Mouse (Mus musculus): ENCODE results near the gene Myl4. TPM values are rescaled to one million over a fixed set of nuclear protein-coding genes. Genes with fewer than 3 reads are reported as not detected.

Gene Myl4
- polyA plus RNA-seq, 1 experiment from 2014 or later = 4.7 TPM

DNA sequence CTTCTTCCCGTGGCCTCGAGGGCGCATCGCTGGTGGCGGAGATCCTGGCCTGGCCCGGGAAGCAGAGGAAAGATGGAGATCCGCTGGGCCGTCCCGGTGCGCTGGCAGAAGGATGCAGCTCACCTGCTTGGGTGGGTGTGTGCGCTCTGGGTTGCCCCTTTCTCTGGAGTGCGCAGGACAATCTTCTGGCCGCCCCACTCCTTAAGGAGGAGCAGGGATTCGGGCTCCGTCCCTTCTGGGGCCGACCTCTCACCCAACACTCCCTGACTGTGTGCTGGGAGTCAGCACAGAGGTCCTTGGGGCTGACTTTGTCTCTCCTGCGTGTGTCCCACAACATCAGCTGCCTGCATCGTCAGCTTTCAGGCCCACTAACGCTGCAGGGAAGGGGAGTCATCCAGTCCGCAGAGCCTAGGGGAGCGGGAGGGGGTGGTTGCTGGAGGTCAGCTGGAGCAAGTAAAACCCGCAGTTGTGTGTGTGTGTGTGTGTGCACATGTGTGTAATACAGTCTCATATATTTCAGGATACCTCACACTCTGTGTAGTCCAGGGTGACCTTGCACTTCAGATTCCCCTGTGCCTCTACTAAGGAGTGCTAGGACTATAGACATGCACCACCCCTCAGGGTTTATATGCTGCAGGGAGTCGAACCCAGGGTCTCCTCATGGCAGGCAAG, 57.9 kb downstream of the Myl4 start:
- H3K9me3 ChIP-seq (ENCODE audit: control insufficient read depth, low read length) = no peaks in the 10 kb centered on the region
- peak overlapping the region; percentile 94 for H3K4me2 ChIP-seq (ENCODE audit: low read depth, low read length)
- H3K4me3 ChIP-seq (ENCODE audit: low read length) = peak overlapping the region; percentile 65
- WGBS = 5% methylated on average over 23 of the region's 23 CpGs
- H3K27ac ChIP-seq (ENCODE audit: low read length) = peak overlapping the region; percentile 28; the same call in 1 of the 2 replicates
- ATAC-seq = peak; percentile 2; the same call in 1 of the 2 replicates
- peak overlapping the region; percentile 71 for H3K9ac ChIP-seq (ENCODE audit: low read depth, low read length)
- no peaks in the 10 kb centered on the region for H3K36me3 ChIP-seq (ENCODE audit: control insufficient read depth, insufficient read depth, low read length)
- no peaks in the 10 kb centered on the region for H3K27me3 ChIP-seq (replicated peaks; ENCODE audit: control insufficient read depth, insufficient read depth, low read length)
- peaks cover 5% of the 10 kb centered on the region for H3K4me1 ChIP-seq (ENCODE audit: control insufficient read depth, insufficient read depth, low read length)

DNA sequence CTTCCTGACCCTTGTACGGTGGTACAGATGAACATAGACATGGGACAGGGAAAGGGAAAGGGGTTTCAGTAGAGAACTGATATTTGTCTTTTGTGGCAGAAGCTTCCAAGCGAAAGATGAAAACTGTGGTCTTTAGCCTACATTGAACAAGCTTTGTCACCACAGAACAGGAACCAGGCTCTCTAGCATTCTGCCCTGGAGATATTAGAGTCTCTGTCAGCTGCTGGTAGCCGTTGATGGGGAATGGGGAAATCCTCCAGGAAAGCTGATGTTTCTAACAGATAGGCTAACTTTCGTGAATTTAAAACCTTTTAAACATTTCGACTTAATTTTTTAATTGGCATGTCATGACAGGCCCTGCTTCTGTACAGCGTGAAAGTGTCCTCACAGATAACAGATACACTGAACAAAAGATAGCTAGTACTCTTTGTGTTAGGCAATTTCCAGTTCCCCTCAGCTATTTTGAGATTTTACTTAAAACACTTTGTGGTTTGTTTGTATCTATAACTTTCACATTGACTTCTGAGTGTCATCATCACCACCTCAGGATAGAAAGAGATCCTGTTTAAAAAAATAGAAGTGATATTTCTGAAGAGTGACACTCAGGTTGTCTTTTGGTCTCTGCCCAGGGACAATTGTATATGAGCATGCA, 58.7 kb downstream of the Myl4 start:
- Histone ChIP-seq H3K9me3 (ENCODE audit: control insufficient read depth, low read length) (no peaks in the 10 kb centered on the region), H3K4me1 (ENCODE audit: control insufficient read depth, insufficient read depth, low read length) (peaks cover 5% of the 10 kb centered on the region), H3K27ac (ENCODE audit: low read length) (no peak overlapping the region), H3K4me2 (ENCODE audit: low read depth, low read length) (no peak overlapping the region), H3K9ac (ENCODE audit: low read depth, low read length) (no peak overlapping the region), H3K27me3 (replicated peaks; ENCODE audit: control insufficient read depth, insufficient read depth, low read length) (no peaks in the 10 kb centered on the region), H3K36me3 (ENCODE audit: control insufficient read depth, insufficient read depth, low read length) (no peaks in the 10 kb centered on the region), H3K4me3 (ENCODE audit: low read length) (peak overlapping the region; percentile 65)
- ATAC-seq = no peak
- 71% methylated on average over 6 of the region's 6 CpGs for WGBS

DNA sequence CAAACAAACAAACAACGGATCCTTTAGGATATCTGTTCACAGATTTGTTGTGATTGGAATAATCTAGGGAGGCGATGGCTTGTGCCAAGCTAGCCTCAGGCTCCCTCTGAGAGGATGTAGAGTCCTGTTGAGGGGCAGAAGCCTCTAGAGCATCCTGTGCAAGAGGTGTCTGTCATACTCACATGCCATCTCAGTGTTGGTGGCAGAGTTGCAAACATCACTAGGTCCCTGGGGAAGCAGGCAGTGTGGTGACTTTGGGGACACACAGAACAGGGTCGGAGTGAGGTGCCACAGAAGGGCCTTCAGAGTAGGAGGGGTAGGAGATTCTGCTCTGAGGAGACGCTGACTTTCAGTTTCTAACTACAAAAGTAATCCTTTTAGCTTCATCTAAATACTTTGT, 59.3 kb downstream of the Myl4 start:
- H3K9me3 ChIP-seq (ENCODE audit: control insufficient read depth, low read length) = no peaks in the 10 kb centered on the region
- H3K4me2 ChIP-seq (ENCODE audit: low read depth, low read length) = no peak overlapping the region

DNA sequence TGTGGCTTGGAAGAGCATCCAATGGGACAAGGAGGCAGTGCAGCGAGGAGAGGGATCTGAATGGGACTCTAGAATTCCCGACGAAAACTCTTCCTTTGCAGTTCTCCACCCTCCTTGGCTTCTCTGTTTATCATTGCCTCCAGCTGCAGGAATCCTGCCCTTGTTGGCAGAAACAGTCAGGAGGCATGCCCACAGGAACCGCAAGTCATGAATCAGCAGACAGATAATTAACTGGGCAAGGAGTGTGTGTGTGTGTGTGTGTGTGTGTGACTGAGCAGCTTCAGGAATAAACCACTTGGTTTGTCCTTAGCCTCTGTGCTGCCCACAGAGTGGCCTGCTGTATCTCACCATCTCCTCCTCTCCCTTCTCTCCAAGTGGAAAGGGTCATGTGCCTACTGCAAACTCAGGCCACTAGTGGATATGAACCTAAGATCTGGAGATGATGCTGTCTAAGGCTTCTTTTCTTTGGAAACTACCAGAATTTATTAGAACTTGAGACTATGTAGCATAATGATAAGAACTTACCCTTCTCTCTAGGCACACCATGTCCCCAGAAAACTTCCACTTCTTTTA, 61.2 kb downstream of the Myl4 start:
- H3K4me3 ChIP-seq (ENCODE audit: low read length) = no peak overlapping the region
- no peaks in the 10 kb centered on the region for H3K36me3 ChIP-seq (ENCODE audit: control insufficient read depth, insufficient read depth, low read length)
- no peak overlapping the region for H3K9ac ChIP-seq (ENCODE audit: low read depth, low read length)
- no peak for ATAC-seq
- H3K9me3 ChIP-seq (ENCODE audit: control insufficient read depth, low read length) = no peaks in the 10 kb centered on the region
- no peaks in the 10 kb centered on the region for H3K27me3 ChIP-seq (replicated peaks; ENCODE audit: control insufficient read depth, insufficient read depth, low read length)
- no peak overlapping the region; the same call in 1 of the 2 replicates for H3K27ac ChIP-seq (ENCODE audit: low read length)
- no peak overlapping the region for H3K4me2 ChIP-seq (ENCODE audit: low read depth, low read length)
- H3K4me1 ChIP-seq (ENCODE audit: control insufficient read depth, insufficient read depth, low read length) = peaks cover 5% of the 10 kb centered on the region
- WGBS = 38% methylated on average over 4 of the region's 4 CpGs

More for the DNA sequence above, 59.3 kb downstream of the Myl4 start:
- Histone ChIP-seq H3K27me3 (replicated peaks; ENCODE audit: control insufficient read depth, insufficient read depth, low read length) (no peaks in the 10 kb centered on the region), H3K36me3 (ENCODE audit: control insufficient read depth, insufficient read depth, low read length) (no peaks in the 10 kb centered on the region), H3K27ac (ENCODE audit: low read length) (no peak overlapping the region), H3K4me1 (ENCODE audit: control insufficient read depth, insufficient read depth, low read length) (peaks cover 5% of the 10 kb centered on the region), H3K9ac (ENCODE audit: low read depth, low read length) (no peak overlapping the region), H3K4me3 (ENCODE audit: low read length) (no peak overlapping the region)
- 52% methylated on average over 4 of the region's 4 CpGs for WGBS
- no peak for ATAC-seq

DNA sequence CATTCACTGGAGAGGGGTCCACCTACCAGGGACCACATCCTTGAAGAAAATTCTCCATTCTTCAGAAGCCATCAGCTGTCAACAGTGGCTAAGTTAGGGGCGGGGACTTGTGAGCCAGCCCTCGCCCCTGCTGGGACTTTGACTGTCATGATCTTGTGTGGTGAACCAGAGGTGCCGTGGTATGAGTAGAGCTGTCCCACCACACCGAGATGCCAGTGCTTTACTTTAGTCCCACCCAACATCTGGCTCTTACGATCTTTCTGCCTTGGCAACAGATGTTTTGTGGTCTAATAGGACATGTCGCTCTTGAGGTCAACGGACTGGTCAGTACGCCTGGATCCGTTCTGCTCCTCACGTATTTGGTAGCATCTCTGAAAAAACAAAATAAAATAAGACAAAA, 63.1 kb downstream of the Myl4 start:
- H3K4me2 ChIP-seq (ENCODE audit: low read depth, low read length) = no peak overlapping the region
- 79% methylated on average over 10 of the region's 10 CpGs for WGBS
- no peak overlapping the region for H3K4me3 ChIP-seq (ENCODE audit: low read length)

DNA sequence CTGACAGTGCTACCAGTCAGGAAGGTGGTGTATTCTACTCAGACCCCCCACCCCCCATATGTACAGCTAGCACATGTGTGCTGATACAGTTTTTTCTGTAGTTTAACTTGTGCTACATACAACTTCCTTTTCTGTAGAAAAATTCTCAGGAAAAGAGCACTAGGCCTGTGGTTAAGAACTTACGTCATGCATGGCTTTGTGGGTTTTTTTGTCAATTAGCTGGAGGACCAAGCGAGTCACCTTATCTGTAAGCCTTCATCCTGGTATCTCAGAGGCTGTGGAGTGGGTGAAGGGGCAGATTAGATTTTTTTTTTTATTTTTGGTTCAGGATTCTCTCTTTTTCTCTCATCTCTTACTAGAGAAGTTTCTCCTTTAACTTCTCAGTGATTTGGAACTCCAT, 63.7 kb downstream of the Myl4 start:
- no peak overlapping the region for H3K4me3 ChIP-seq (ENCODE audit: low read length)
- no peak for ATAC-seq
- WGBS = 78% methylated on average over 2 of the region's 2 CpGs

More for the DNA sequence above, 63.1 kb downstream of the Myl4 start:
- Histone ChIP-seq H3K4me1 (ENCODE audit: control insufficient read depth, insufficient read depth, low read length) (peaks cover under 1% of the 10 kb centered on the region; the same call in 1 of the 2 replicates), H3K9ac (ENCODE audit: low read depth, low read length) (no peak overlapping the region), H3K27me3 (replicated peaks; ENCODE audit: control insufficient read depth, insufficient read depth, low read length) (no peaks in the 10 kb centered on the region), H3K36me3 (ENCODE audit: control insufficient read depth, insufficient read depth, low read length) (no peaks in the 10 kb centered on the region), H3K27ac (ENCODE audit: low read length) (no peak overlapping the region), H3K9me3 (ENCODE audit: control insufficient read depth, low read length) (no peaks in the 10 kb centered on the region)
- ATAC-seq = no peak

DNA sequence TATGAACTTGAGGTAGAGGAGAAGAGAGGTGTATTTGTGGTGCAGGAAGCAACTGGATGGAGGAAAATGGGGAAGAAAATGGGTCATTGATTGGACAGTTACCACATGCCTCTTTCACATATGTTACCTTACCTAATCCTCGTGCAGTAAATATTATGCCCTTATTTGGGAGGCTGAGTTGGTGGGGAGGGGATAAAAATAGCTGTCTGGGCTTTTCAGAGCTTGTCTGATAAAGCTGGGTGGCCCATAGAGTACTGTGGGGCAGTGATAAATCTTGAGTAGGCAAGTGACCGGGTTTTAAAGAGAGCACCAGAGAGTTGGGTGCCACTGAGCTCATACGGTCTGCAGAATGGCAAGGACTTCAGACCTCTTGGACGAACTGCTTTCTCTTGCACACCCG, 65.7 kb downstream of the Myl4 start:
- Histone ChIP-seq H3K9ac (ENCODE audit: low read depth, low read length) (no peak overlapping the region), H3K36me3 (ENCODE audit: control insufficient read depth, insufficient read depth, low read length) (no peaks in the 10 kb centered on the region), H3K27ac (ENCODE audit: low read length) (no peak overlapping the region), H3K4me1 (ENCODE audit: control insufficient read depth, insufficient read depth, low read length) (no peaks in the 10 kb centered on the region), H3K9me3 (ENCODE audit: control insufficient read depth, low read length) (no peaks in the 10 kb centered on the region), H3K27me3 (replicated peaks; ENCODE audit: control insufficient read depth, insufficient read depth, low read length) (no peaks in the 10 kb centered on the region), H3K4me2 (ENCODE audit: low read depth, low read length) (no peak overlapping the region), H3K4me3 (ENCODE audit: low read length) (no peak overlapping the region)
- WGBS = 51% methylated on average over 5 of the region's 5 CpGs
- ATAC-seq = no peak

More for the DNA sequence above, 63.7 kb downstream of the Myl4 start:
- Histone ChIP-seq H3K9me3 (ENCODE audit: control insufficient read depth, low read length) (no peaks in the 10 kb centered on the region), H3K27me3 (replicated peaks; ENCODE audit: control insufficient read depth, insufficient read depth, low read length) (no peaks in the 10 kb centered on the region), H3K4me2 (ENCODE audit: low read depth, low read length) (no peak overlapping the region), H3K4me1 (ENCODE audit: control insufficient read depth, insufficient read depth, low read length) (no peaks in the 10 kb centered on the region), H3K27ac (ENCODE audit: low read length) (no peak overlapping the region), H3K36me3 (ENCODE audit: control insufficient read depth, insufficient read depth, low read length) (no peaks in the 10 kb centered on the region), H3K9ac (ENCODE audit: low read depth, low read length) (no peak overlapping the region)

DNA sequence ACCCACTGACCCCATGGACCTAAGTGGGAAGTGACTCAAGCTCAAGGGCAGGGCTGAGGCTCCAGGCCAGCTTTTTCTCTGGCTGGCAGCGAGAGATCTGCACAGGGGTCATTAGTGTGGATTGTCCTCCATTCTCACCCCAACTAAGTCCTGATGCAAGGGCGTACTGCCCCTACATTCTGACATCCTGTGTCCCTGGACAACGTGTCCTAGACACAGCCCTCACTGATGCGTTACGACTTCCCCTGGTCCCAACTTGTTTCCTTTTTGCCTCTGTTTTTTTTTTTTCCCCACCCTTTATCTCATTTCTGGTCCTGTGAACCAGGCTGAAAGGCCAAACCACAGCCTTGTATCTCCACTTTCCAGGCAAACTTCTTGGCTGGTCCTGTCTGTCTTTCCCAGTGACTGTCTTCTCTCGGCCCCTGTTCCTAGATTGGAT, 68.2 kb downstream of the Myl4 start:
- H3K9ac ChIP-seq (ENCODE audit: low read depth, low read length) = no peak overlapping the region
- no peak overlapping the region for H3K4me3 ChIP-seq (ENCODE audit: low read length)
- H3K27me3 ChIP-seq (replicated peaks; ENCODE audit: control insufficient read depth, insufficient read depth, low read length) = no peaks in the 10 kb centered on the region
- H3K9me3 ChIP-seq (ENCODE audit: control insufficient read depth, low read length) = no peaks in the 10 kb centered on the region
- no peak overlapping the region for H3K27ac ChIP-seq (ENCODE audit: low read length)
- WGBS = 78% methylated on average over 6 of the region's 6 CpGs
- H3K4me2 ChIP-seq (ENCODE audit: low read depth, low read length) = no peak overlapping the region
- peaks cover 9% of the 10 kb centered on the region; the same call in 1 of the 2 replicates for H3K4me1 ChIP-seq (ENCODE audit: control insufficient read depth, insufficient read depth, low read length)
- no peak for ATAC-seq
- H3K36me3 ChIP-seq (ENCODE audit: control insufficient read depth, insufficient read depth, low read length) = no peaks in the 10 kb centered on the region

DNA sequence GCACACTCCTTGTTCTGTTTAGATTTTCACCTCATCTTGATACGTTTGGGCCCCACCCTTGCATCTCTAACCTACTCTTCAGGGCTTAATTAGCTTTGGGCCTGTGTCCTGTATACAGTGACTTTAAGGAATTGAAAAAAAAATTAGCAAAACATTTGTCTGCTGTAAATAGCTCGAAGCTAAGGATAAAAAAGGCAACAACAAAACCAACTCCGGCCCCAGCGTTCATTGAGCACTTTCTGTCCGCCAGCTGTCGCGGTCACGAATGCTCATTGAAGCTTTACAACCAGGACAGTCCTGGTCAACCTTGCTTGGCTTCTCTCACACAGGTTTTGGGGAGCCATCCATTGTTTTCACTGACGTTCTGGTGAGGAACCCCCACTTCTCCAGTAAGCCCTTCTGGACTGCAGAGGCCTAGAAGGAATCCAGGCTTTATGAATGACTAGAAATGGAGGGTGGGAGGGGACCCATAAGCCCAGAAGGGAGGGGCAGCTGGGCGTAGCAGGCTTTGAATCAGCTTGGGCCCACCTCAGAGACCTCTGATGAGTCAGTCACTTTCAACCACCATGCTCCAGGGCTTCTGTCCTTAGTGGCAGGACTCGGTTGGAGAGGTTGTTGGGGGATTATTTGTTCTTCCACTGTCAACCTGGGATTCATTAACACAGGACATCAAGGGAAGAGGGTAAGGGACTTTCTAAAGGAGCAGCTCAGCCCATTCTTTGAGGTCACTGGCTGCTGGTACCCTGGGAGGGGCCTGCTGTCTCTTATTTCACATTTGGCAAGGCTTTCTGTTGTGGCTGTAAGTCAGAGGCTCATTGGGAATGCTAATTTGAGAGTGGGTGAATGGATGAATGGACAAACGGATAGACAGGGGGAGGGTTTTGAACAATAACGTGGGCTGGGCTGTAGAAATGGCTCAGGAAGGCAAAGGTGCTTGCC, 68.9 kb downstream of the Myl4 start:
- ATAC-seq = no peak
- peaks cover 9% of the 10 kb centered on the region; the same call in 1 of the 2 replicates for H3K4me1 ChIP-seq (ENCODE audit: control insufficient read depth, insufficient read depth, low read length)
- no peaks in the 10 kb centered on the region for H3K9me3 ChIP-seq (ENCODE audit: control insufficient read depth, low read length)
- H3K4me2 ChIP-seq (ENCODE audit: low read depth, low read length) = no peak overlapping the region
- H3K27ac ChIP-seq (ENCODE audit: low read length) = no peak overlapping the region
- H3K9ac ChIP-seq (ENCODE audit: low read depth, low read length) = no peak overlapping the region
- H3K36me3 ChIP-seq (ENCODE audit: control insufficient read depth, insufficient read depth, low read length) = no peaks in the 10 kb centered on the region
- H3K27me3 ChIP-seq (replicated peaks; ENCODE audit: control insufficient read depth, insufficient read depth, low read length) = no peaks in the 10 kb centered on the region
- no peak overlapping the region for H3K4me3 ChIP-seq (ENCODE audit: low read length)
- WGBS = 72% methylated on average over 13 of the region's 13 CpGs

Data from intestine, embryonic 16.5 days (tissue).